ENCODE assay signal across 8 mouse cellular contexts in the genomic region with DNA sequence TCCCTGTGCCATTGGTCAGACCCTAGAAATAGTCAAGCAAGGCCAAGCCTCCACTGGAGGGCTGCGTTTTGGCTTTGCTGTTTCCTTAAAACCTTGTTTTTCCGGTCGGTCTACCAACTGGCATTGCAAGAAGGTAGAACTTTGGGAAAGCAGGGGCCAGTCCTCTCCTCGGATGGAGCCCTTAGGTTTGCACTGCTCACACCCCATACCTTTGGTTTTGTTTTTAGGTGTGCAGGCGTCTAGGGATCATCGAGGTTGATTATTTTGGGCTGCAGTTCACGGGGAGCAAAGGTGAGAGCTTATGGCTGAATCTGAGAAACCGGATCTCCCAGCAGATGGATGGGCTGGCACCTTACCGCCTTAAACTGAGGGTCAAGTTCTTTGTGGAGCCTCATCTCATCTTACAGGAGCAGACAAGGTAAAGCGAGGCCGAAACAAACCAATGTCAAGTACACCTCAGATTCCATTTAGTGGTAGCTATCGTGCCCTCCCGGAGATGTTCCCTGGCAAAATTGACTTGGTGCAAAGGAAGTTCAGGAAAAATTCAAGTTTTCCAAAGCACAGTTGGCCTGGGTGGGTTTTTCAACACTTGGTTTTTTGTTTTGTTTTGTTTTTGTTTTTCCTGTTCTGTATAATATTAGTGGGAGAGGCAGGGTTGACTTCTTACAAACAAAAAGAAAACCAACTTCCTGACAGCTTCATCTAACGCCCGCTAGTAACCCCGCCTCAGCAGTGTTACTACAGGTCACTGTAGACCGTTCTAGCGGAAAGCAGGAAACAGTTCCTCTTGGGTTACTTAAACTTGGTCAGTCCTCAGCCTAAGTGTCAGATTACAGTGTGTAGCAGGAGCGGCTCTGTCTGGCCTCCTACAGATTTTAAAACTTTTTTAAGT. TPM values are rescaled to one million over a fixed set of nuclear protein-coding genes. Genes with fewer than 3 reads are reported as not detected.
DNase-seq lines count a peak whose midpoint lies in the region; ATAC-seq and TF ChIP-seq lines count a peak whose summit lies in the region.

No protein-coding gene starts in this region.

- H3K27ac ChIP-seq in layer of hippocampus, adult 2 months, result peak overlapping the region; percentile 95
- H3K27ac ChIP-seq in embryonic fibroblast, embryonic 13.5 days (ENCODE audit: insufficient read depth, low read length), result peak overlapping the region; percentile 89
- peak overlapping the region; percentile 77 for H3K27ac ChIP-seq in limb, embryonic 11.5 days (replicated peaks; ENCODE audit: low read depth, low read length)
- no peak overlapping the region for H3K27ac ChIP-seq in midbrain, embryonic 12.5 days (replicated peaks)
- peak overlapping the region; percentile 86 for H3K27ac ChIP-seq in thymus, adult 2 months (ENCODE audit: control insufficient read depth, insufficient read depth, low read length)

- H3K27me3 ChIP-seq in limb, embryonic 11.5 days (ENCODE audit: control insufficient read depth, insufficient read depth, low read length), result no peaks in the 10 kb centered on the region
- H3K27me3 ChIP-seq in midbrain, embryonic 12.5 days, result peaks cover 31% of the 10 kb centered on the region
- H3K27me3 ChIP-seq in thymus, adult 2 months (ENCODE audit: control insufficient read depth, insufficient read depth, low read length), result no peaks in the 10 kb centered on the region

- no peak for TF ChIP-seq POLR2A in embryonic fibroblast, embryonic 13.5 days (IDR thresholded peaks at IDR 0.05; ENCODE audit: low read depth, low read length)
- TF ChIP-seq POLR2A in thymus, adult 2 months (IDR thresholded peaks at IDR 0.05; ENCODE audit: control insufficient read depth, extremely low read depth, insufficient read depth, low read length, poor library complexity), result no peak

- H3K36me3 ChIP-seq in limb, embryonic 11.5 days (ENCODE audit: control insufficient read depth, insufficient read depth, low read length), result no peaks in the 10 kb centered on the region
- no peaks in the 10 kb centered on the region for H3K36me3 ChIP-seq in midbrain, embryonic 12.5 days
- peaks cover 34% of the 10 kb centered on the region for H3K36me3 ChIP-seq in thymus, adult 2 months (ENCODE audit: control insufficient read depth, insufficient read depth, low read length)

- H3K9ac ChIP-seq in limb, embryonic 11.5 days (ENCODE audit: low read length), result peak overlapping the region; percentile 70
- H3K9ac ChIP-seq in midbrain, embryonic 12.5 days (replicated peaks), result 0 out of 2 replicates have a peak overlapping the region, but pooled peaks have one; percentile 75

- H3K4me1 ChIP-seq in embryonic fibroblast, embryonic 13.5 days (ENCODE audit: control insufficient read depth, insufficient read depth, low read length), result peaks cover 17% of the 10 kb centered on the region
- peaks cover 34% of the 10 kb centered on the region for H3K4me1 ChIP-seq in limb, embryonic 11.5 days (ENCODE audit: control insufficient read depth, insufficient read depth, low read length)
- H3K4me1 ChIP-seq in midbrain, embryonic 12.5 days, result peaks cover 14% of the 10 kb centered on the region
- H3K4me1 ChIP-seq in thymus, adult 2 months (replicated peaks; ENCODE audit: control insufficient read depth, insufficient read depth, low read length), result peaks cover 14% of the 10 kb centered on the region

- TF ChIP-seq CTCF in layer of hippocampus, adult 2 months (conservative IDR thresholded peaks at IDR 0.05), result no peak
- no peak for TF ChIP-seq CTCF in embryonic fibroblast, embryonic 13.5 days (IDR thresholded peaks at IDR 0.05; ENCODE audit: borderline replicate concordance, insufficient read depth, low read length)
- no peak for TF ChIP-seq CTCF in thymus, adult 2 months (IDR thresholded peaks at IDR 0.05; ENCODE audit: borderline replicate concordance, control insufficient read depth, extremely low read depth, insufficient read depth, low read length, poor library complexity)

- H3K9me3 ChIP-seq in limb, embryonic 11.5 days (ENCODE audit: control insufficient read depth, low read length), result no peaks in the 10 kb centered on the region
- H3K9me3 ChIP-seq in midbrain, embryonic 12.5 days, result no peaks in the 10 kb centered on the region

- DNase-seq in layer of hippocampus, adult 2 months (ENCODE audit: low spot score in 2 of 2), result no peak
- DNase-seq in layer of hippocampus, adult 11-12 months (ENCODE audit: low spot score), result no peak
- DNase-seq in heart, postnatal 4 days, result peak; percentile 38
- DNase-seq in limb, embryonic 11.5 days (ENCODE audit: low spot score), result peak; percentile 68
- peak; percentile 76 for DNase-seq in thymus, adult 2 months
- DNase-seq in ovary, adult 18-20 months (ENCODE audit: low spot score), result no peak

- H3K4me2 ChIP-seq in limb, embryonic 11.5 days (ENCODE audit: low read depth, severe bottlenecking), result peak overlapping the region; percentile 87
- peak overlapping the region; percentile 98 for H3K4me2 ChIP-seq in midbrain, embryonic 12.5 days (replicated peaks)

- WGBS in limb, embryonic 11.5 days, result 28% methylated on average over 19 of the region's 19 CpGs
- WGBS in midbrain, embryonic 12.5 days, result 59% methylated on average over 19 of the region's 19 CpGs
- WGBS in thymus, adult 2 months, result 1% methylated on average over 19 of the region's 19 CpGs

- H3K4me3 ChIP-seq in layer of hippocampus, adult 2 months, result peak overlapping the region; percentile 97
- peak overlapping the region; percentile 90 for H3K4me3 ChIP-seq in embryonic fibroblast, embryonic 13.5 days (ENCODE audit: insufficient read depth, low read length)
- peak overlapping the region; percentile 90 for H3K4me3 ChIP-seq in limb, embryonic 11.5 days (ENCODE audit: low read depth, low read length)
- H3K4me3 ChIP-seq in midbrain, embryonic 12.5 days, result peak overlapping the region; percentile 67
- peak overlapping the region; percentile 82 for H3K4me3 ChIP-seq in thymus, adult 2 months (ENCODE audit: control insufficient read depth, insufficient read depth, low read length)

- no peak for ATAC-seq in limb, embryonic 11.5 days (ENCODE audit: insufficient number of reproducible peaks, low FRiP score, low TSS enrichment, low read depth)
- ATAC-seq in midbrain, embryonic 12.5 days (ENCODE audit: low FRiP score, low read depth), result no peak

RNA-seq across cellular contexts. Expression of a gene that starts 1.7 kb away (rescaled TPM):
- total RNA-seq in layer of hippocampus, adult 2 months (2021), result 10 to 100 TPM; 18.8 to 21.0 TPM
- 16.9 and 37.5 TPM in 2 replicates for polyA plus RNA-seq in embryonic fibroblast, embryonic 13.5 days (2011; ENCODE audit: insufficient read length, low read depth, missing spikeins)
- 1 to 10 TPM; 5.3 to 6.8 TPM for total RNA-seq in heart, postnatal 4 days (2021)
- polyA plus RNA-seq in limb, embryonic 11.5 days (2014; fragmentation: Nextera tagmentation; extraction: Ambion mirVana), result 10.8 and 11.4 TPM in 2 replicates
- polyA plus RNA-seq in midbrain, embryonic 12.5 days (2016; fragmentation: Nextera tagmentation; extraction: Ambion mirVana), result 7.4 and 10.5 TPM in 2 replicates
- polyA plus RNA-seq in thymus, adult 2 months (2012; rRNA removed), result 54.0 and 54.2 TPM in 2 replicates

Comparison
In these comparisons a context has a peak if more than half of its experiments do, and no peak if none do; other contexts are left out.
1. DNase-seq: peak in heart, postnatal 4 days (single experiment), limb, embryonic 11.5 days (single experiment) and thymus, adult 2 months (single experiment); none in layer of hippocampus, adult 2 months (0 of 2), layer of hippocampus, adult 11-12 months (single experiment) and ovary, adult 18-20 months (single experiment).
2. Peak in every context shown above with its lines, with median percentiles within 50 percentile points of each other: H3K4me3 ChIP-seq.